Comparison of ENCODE assay signal across 34 mouse cellular contexts in the genomic region with DNA sequence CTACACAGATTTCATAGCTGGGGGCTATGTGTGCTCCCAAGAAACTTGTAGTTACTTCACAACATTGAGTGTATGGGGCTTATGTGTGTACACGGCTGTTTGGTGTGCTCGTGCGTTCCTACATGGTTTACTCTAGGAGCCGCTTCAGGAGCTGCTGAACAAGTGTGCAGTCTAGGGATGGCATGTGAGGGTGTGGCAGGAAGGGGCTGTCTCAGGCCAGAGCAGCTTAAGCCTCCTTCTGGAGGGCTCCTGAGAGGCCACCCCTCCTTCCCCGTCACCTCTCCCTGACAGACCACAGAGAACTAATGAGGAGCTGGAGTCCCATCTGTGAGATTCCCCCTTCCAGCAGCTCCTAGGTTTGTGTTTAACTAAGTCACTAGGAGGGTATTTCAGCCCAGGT. TPM values are rescaled to one million over a fixed set of nuclear protein-coding genes. Genes with fewer than 3 reads are reported as not detected.
"Had no signal": no experiment of that assay in that cellular context is flagged by ENCODE, and none has a peak within 500 bp of the region (broad histone marks: within the 10 kb centered on the region; RNA-seq: fewer than 3 reads in every experiment).

No protein-coding gene starts in this region.

- H3K27ac ChIP-seq: left cerebral cortex, adult 2 months; limb, embryonic 10.5 days; limb, embryonic 12.5 days; limb, embryonic 13.5 days; limb, embryonic 15.5 days; liver, embryonic 12.5 days; liver, embryonic 13.5 days; liver, embryonic 14.5 days; liver, embryonic 15.5 days; lung, embryonic 15.5 days; macrophage; midbrain, embryonic 10.5 days; midbrain, embryonic 12.5 days; midbrain, embryonic 13.5 days; midbrain, embryonic 15.5 days; neural tube, embryonic 12.5 days had no signal

- DNase-seq: left cerebral cortex, postnatal 4 days; liver; liver, embryonic 13.5 days; liver, postnatal 0 days; lung, adult 18-20 months; lung, adult 2 months; lung, embryonic 14.5 days; lung, postnatal 14 days; lung, postnatal 36 days; midbrain, embryonic 14.5 days had no signal

- H3K9me3 ChIP-seq: limb, embryonic 10.5 days; limb, embryonic 12.5 days; limb, embryonic 13.5 days; limb, embryonic 15.5 days; liver, embryonic 12.5 days; liver, embryonic 13.5 days; liver, embryonic 15.5 days; lung, embryonic 15.5 days; megakaryocyte, embryonic 14.5 days; midbrain, embryonic 10.5 days; midbrain, embryonic 12.5 days; midbrain, embryonic 13.5 days; midbrain, embryonic 15.5 days; neural tube, embryonic 12.5 days had no signal

- ATAC-seq: liver, embryonic 12.5 days; liver, postnatal 0 days; midbrain, embryonic 13.5 days; midbrain, embryonic 15.5 days; midbrain, embryonic 16.5 days had no signal

- H3K4me2 ChIP-seq: limb, embryonic 12.5 days; limb, embryonic 13.5 days; limb, embryonic 15.5 days; liver, embryonic 11.5 days; liver, embryonic 12.5 days; liver, embryonic 13.5 days; liver, embryonic 15.5 days; lung, embryonic 14.5 days; lung, embryonic 15.5 days; midbrain, embryonic 11.5 days; midbrain, embryonic 12.5 days; midbrain, embryonic 13.5 days; midbrain, embryonic 15.5 days; neural tube, embryonic 12.5 days had no signal

- H3K4me1 ChIP-seq: limb, embryonic 10.5 days; limb, embryonic 12.5 days; limb, embryonic 13.5 days; liver, embryonic 12.5 days; liver, embryonic 13.5 days; liver, embryonic 15.5 days; lung, embryonic 15.5 days; midbrain, embryonic 10.5 days; midbrain, embryonic 12.5 days; midbrain, embryonic 13.5 days; midbrain, embryonic 15.5 days had no signal

- H3K4me3 ChIP-seq: left cerebral cortex, adult 2 months; limb, embryonic 10.5 days; limb, embryonic 12.5 days; limb, embryonic 13.5 days; limb, embryonic 15.5 days; liver, embryonic 12.5 days; liver, embryonic 13.5 days; liver, embryonic 15.5 days; lung, embryonic 15.5 days; megakaryocyte, embryonic 14.5 days; midbrain, embryonic 10.5 days; midbrain, embryonic 12.5 days; midbrain, embryonic 13.5 days; midbrain, embryonic 15.5 days; myocyte; neural tube, embryonic 12.5 days had no signal

- H3K27me3 ChIP-seq: limb, embryonic 12.5 days; limb, embryonic 13.5 days; limb, embryonic 15.5 days; liver, embryonic 12.5 days; liver, embryonic 13.5 days; liver, embryonic 15.5 days; lung, embryonic 15.5 days; megakaryocyte, embryonic 14.5 days; midbrain, embryonic 12.5 days; midbrain, embryonic 13.5 days; midbrain, embryonic 15.5 days; neural tube, embryonic 12.5 days had no signal

- H3K9ac ChIP-seq: limb, embryonic 12.5 days; limb, embryonic 13.5 days; limb, embryonic 15.5 days; liver, embryonic 12.5 days; liver, embryonic 13.5 days; liver, embryonic 14.5 days; liver, embryonic 15.5 days; liver, postnatal 0 days; lung, embryonic 14.5 days; lung, embryonic 15.5 days; midbrain, embryonic 12.5 days; midbrain, embryonic 13.5 days; midbrain, embryonic 15.5 days; neural tube, embryonic 12.5 days had no signal

RNA-seq across cellular contexts. Expression of a gene that starts 43.2 kb away (rescaled TPM):
- polyA plus RNA-seq: limb, embryonic 10.5 days; limb, embryonic 11.5 days; limb, embryonic 13.5 days; limb, embryonic 14.5 days; limb, embryonic 15.5 days; lung, embryonic 14.5 days; lung, embryonic 15.5 days; lung, embryonic 16.5 days; macrophage; midbrain, embryonic 14.5 days; myocyte; neural tube, embryonic 11.5 days had no signal
